Mouse (Mus musculus) heart, postnatal 0 days (tissue): ENCODE data around the gene Islr. TPM values are rescaled to one million over a fixed set of nuclear protein-coding genes. Genes with fewer than 3 reads are reported as not detected.
"Not testable (repeated sequence)": the region's sequence is repeated elsewhere in the genome, so short reads cannot be mapped to it uniquely, and the experiment has no call there.

Experiments used
- ATAC-seq: fragments of 200-750 bp; cut with Nextera tagmentation; 2 replicates; pipeline ENCODE4 v1.8.0; 2017; ENCODE audit warnings: low read depth, moderate number of reproducible peaks, moderate library complexity; ENCODE audit not compliant: insufficient read depth
- DNase-seq: peaks from one replicate; pipeline ENCODE4 v3.0.0-alpha.2; 2016; ENCODE audit warnings: low spot score
- H3K27ac ChIP-seq: fragments of 300-500 bp; sonication (generic); 2 replicates; pipeline ENCODE4 v1.5.1; 2014; ENCODE audit warnings: low read depth, mild to moderate bottlenecking
- H3K27me3 ChIP-seq: fragments of 300-500 bp; sonication (generic); 2 replicates; pipeline ENCODE4 v1.6.1; 2014; ENCODE audit warnings: low read length, mixed read lengths; ENCODE audit not compliant: control insufficient read depth, insufficient read depth
- H3K36me3 ChIP-seq: fragments of 300-500 bp; sonication (generic); replicated peaks from 2 replicates; pipeline ENCODE4 v1.6.1; 2014; ENCODE audit warnings: low read length, mixed read lengths; ENCODE audit not compliant: control insufficient read depth, insufficient read depth
- H3K4me1 ChIP-seq: fragments of 300-500 bp; sonication (generic); 2 replicates; pipeline ENCODE4 v1.6.1; 2014; ENCODE audit warnings: antibody characterized with exemption; ENCODE audit not compliant: control insufficient read depth, insufficient read depth
- H3K4me2 ChIP-seq: fragments of 300-500 bp; sonication (generic); 2 replicates; pipeline ENCODE4 v1.6.1; 2014; ENCODE audit warnings: low read depth, mild to moderate bottlenecking, low read length, moderate library complexity
- H3K4me3 ChIP-seq: fragments of 300-500 bp; sonication (generic); 2 replicates; pipeline ENCODE4 v1.5.1; 2014; ENCODE audit warnings: low read depth, low read length
- H3K9ac ChIP-seq: fragments of 300-500 bp; sonication (generic); replicated peaks from 2 replicates; pipeline ENCODE4 v1.6.1; 2014; ENCODE audit warnings: low read depth, low read length, mixed read lengths
- H3K9me3 ChIP-seq: fragments of 300-500 bp; sonication (generic); replicated peaks from 2 replicates; pipeline ENCODE4 v1.6.1; 2016; ENCODE audit warnings: low read length; ENCODE audit not compliant: control insufficient read depth
- CTCF ChIP-seq: IDR thresholded peaks from 2 replicates; pipeline ENCODE4 v1.5.1; 2016; ENCODE audit warnings: antibody characterized with exemption, control low read depth, low read depth
- EP300 ChIP-seq: IDR thresholded peaks from 2 replicates; pipeline ENCODE4 v1.6.1; 2016; ENCODE audit warnings: antibody characterized with exemption, low read depth
- WGBS: fragments of 180-500 bp; shearing (Covaris S2); extraction: QIAGEN DNeasy Blood & Tissue Kit; methylation state at CpG from one replicate; pipeline ENCODE4 v1.1.7; 2014; 5-methylcytosine and 5-hydroxymethylcytosine counted together
- polyA plus RNA-seq: library from polyadenylated mRNA; unstranded; fragments of >200 nt; fragmentation: Nextera tagmentation; extraction: Ambion mirVana; gene quantifications from 2 replicates; pipeline ENCODE4 v1.2.1, GENCODE M21; 2015
- total RNA-seq: library from RNA; depleted of rRNA; stranded (reverse); fragments of >200 nt; gene quantifications from 2 replicates; pipeline ENCODE4 v1.2.3, GENCODE M21; 2014; ENCODE audit warnings: low replicate concordance; rRNA removed

Islr gene
- total RNA-seq (21.1 and 39.9 TPM in 2 replicates), polyA plus RNA-seq (14.4 and 16.3 TPM in 2 replicates)

DNA sequence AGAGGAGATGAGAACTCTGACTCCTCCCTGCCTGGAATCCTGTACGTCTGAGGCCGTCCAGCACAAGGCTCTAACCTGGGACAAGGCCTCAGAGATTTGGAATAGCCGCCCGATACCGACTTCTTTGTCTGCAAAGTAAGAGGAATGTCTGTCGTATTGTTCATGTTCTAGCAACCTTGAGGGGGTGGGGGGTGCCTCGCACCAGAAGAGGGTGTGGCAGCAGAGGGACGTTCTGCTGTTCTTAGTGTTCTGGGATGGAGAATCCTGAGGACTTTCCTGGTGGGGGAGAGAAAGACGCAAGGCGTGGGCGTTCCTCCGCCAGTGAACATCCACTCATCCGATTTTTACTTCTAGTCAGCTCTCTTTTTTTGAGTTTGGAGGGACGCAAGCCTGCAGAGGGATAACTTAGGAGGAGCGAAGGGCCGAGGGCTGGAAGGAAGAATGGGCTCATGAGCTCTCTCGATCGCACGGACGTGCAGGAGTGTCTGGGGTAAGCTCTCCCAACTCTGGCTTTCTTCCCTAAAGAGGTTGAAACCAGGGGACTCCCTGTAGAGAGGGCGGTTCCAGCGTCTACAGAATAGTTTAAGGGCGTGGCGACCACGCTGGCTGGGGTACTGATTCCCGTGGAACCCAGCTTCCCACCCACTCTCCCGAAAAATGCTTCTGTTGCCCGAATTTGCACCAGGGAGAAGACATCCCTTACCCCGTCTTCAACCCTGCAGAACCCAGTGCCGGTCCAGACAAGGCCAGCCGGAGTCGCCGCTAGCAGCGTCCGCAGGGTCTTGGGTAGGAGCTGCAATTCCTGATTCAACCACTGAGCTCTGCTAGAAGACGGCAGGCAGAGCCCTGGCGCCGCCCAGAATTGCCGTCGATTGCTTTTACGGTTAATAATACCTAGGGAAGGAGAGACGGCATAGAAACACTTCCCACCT lies at the start of gene Islr, which contains the start of gene Islr2:
Gene Islr (minus strand): TSS at position 791 of the 932 bp plus-strand sequence.
Gene Islr2 (minus strand): TSS at position 804 of the 932 bp plus-strand sequence.
- DNase-seq, result peak; percentile 50
- peak within 1 kb of the TSS; percentile 66 for H3K4me2 ChIP-seq

GRCm38 (mm10) chr9:58253805-58254122 lies 49.7 kb upstream of the Islr start:
- H3K27ac ChIP-seq, result peak overlapping the region; percentile 71
- not testable (repeated sequence) for H3K9me3 ChIP-seq, H3K27me3 ChIP-seq, DNase-seq, ATAC-seq
- peak overlapping the region; percentile 89 for H3K4me2 ChIP-seq
- peak overlapping the region; percentile 85 for H3K4me3 ChIP-seq
- 51% methylated on average over 5 of the region's 5 CpGs for WGBS
- peaks cover 23% of the 10 kb centered on the region for H3K36me3 ChIP-seq
- H3K4me1 ChIP-seq, result peaks cover 16% of the 10 kb centered on the region
- peak overlapping the region; percentile 75 for H3K9ac ChIP-seq

More for the DNA sequence above, at the start of gene Islr, which contains the start of gene Islr2:
- no peaks in the 10 kb centered on the region for H3K36me3 ChIP-seq
- peak within 1 kb of the TSS; percentile 47 for H3K4me3 ChIP-seq
- TF ChIP-seq CTCF, result peak; percentile 53
- no peak for TF ChIP-seq EP300
- H3K9me3 ChIP-seq, result no peaks in the 10 kb centered on the region
- H3K4me1 ChIP-seq, result peaks cover 6% of the 10 kb centered on the region; the same call in 1 of the 2 replicates
- peaks cover 53% of the 10 kb centered on the region for H3K27me3 ChIP-seq
- no peak within 1 kb of the TSS for H3K27ac ChIP-seq
- WGBS, result 4% methylated on average over 42 of the region's 42 CpGs
- peak; percentile 79 for ATAC-seq
- no peak within 1 kb of the TSS for H3K9ac ChIP-seq

DNA sequence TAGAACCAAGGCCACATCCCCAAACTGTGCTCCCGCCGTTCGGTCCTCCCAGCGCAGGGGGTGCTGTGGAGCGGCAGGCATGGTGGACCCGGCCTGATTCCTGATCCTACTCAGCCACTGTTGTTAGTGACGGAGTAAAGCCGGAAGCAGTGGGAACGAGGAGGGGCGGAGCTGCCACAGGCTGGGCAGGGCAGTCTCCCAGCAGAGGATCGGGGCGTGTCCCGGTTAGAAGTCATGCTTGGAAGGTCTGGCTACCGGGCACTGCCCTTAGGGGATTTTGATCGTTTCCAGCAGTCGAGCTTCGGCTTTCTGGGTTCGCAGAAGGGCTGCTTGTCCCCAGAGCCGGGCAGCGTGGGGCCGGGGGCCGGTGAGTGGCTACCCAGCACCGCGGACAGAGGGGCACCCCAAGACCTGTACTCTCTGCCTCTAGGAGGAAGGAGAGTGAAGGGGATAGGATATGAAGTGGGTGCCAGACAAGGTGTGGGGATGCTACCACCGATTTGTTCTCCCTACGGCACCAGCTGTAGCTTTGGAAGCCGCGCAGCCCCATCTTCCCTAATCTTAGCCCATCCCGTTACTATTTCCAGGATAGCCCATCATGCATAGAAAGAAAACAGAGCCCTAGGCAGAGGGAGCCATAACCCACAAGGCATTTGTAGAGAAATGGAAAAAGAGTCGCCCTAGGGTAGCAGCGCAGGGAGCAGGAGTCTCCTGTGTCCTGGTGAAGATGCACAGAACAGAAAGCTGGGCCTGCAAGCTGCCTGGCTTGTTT lies 49.1 kb upstream of the Islr start, which contains the start of gene Stoml1:
Gene Stoml1 (plus strand): TSS at position 132 of the 772 bp plus-strand sequence.
- no peaks in the 10 kb centered on the region for H3K9me3 ChIP-seq
- H3K9ac ChIP-seq, result peak within 1 kb of the TSS; percentile 75
- peak within 1 kb of the TSS; percentile 85 for H3K4me3 ChIP-seq
- peaks cover 22% of the 10 kb centered on the region for H3K4me1 ChIP-seq
- peak; percentile 97 for DNase-seq
- no peaks in the 10 kb centered on the region for H3K27me3 ChIP-seq
- peak within 1 kb of the TSS; percentile 89 for H3K4me2 ChIP-seq
- peaks cover 20% of the 10 kb centered on the region for H3K36me3 ChIP-seq
- peak within 1 kb of the TSS; percentile 71 for H3K27ac ChIP-seq
- TF ChIP-seq CTCF (peak; percentile 94), EP300 (0 out of 2 replicates have a peak, but pooled peaks have one; percentile 14)
- under 1% methylated on average over 31 of the region's 31 CpGs for WGBS
- ATAC-seq, result peak; percentile 98

DNA sequence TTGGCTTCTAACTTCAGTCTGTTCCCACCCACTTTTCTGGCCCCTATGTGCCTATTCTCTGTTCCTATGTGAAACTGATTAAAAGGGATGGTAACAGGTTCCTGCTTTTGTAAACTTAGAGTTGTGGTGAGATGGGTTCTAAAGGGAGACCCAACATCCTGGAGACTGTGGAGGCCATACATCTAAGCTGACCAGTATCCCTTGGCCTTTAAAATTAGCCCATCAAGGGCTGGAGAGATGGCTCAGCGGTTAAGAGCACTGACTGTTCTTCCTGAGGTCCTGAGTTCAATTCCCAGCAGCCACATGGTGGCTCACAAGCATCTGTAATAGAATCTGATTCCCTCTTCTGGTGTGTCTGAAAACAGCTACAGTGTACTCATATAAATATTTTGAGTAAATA lies 46.6 kb upstream of the Islr start:
- not testable (repeated sequence) for DNase-seq, H3K4me2 ChIP-seq, ATAC-seq, H3K36me3 ChIP-seq, H3K4me3 ChIP-seq, H3K9ac ChIP-seq, H3K27me3 ChIP-seq, H3K9me3 ChIP-seq
- 87% methylated on average over 1 of the region's 1 CpGs for WGBS
- Histone ChIP-seq H3K27ac (peak overlapping the region; percentile 91), H3K4me1 (peaks cover 38% of the 10 kb centered on the region)

DNA sequence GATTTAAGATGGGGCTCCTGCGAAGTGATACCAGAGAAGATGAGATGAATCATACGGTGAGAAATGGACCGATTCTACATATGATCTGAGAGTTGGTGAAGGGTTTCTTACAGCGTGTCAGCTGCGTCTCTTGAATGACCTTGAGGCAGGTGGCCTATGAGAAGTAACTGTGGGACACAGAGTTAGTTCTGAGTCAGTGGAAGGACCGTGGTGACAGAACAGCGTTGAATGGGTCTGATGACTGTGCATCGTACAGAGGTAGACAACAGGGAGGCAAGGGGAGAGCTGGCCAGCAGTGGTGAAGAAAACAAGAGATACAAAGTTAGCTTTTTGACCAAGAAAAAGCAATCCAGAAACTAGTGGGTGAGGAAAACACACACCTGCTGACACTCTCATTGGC lies 46.2 kb upstream of the Islr start:
- peak overlapping the region; percentile 71 for H3K9ac ChIP-seq

More for the DNA sequence above, 46.2 kb upstream of the Islr start:
- ATAC-seq (no peak), DNase-seq (no peak)
- Histone ChIP-seq H3K27me3 (no peaks in the 10 kb centered on the region), H3K4me3 (peak overlapping the region; percentile 72; the same call in 1 of the 2 replicates), H3K4me2 (peak overlapping the region; percentile 89), H3K36me3 (0 out of 2 replicates have a peak, but pooled peaks cover 5% of the 10 kb centered on the region), H3K9me3 (no peaks in the 10 kb centered on the region), H3K4me1 (peaks cover 38% of the 10 kb centered on the region), H3K27ac (peak overlapping the region; percentile 91)
- 56% methylated on average over 8 of the region's 8 CpGs for WGBS
- TF ChIP-seq CTCF (no peak), EP300 (no peak)
